Mouse (Mus musculus) lung, adult 2 months (tissue): ENCODE data around the gene Gm16405. TPM values are rescaled to one million over a fixed set of nuclear protein-coding genes. Genes with fewer than 3 reads are reported as not detected.
"Not testable (repeated sequence)": the region's sequence is repeated elsewhere in the genome, so short reads cannot be mapped to it uniquely, and the experiment has no call there.

Experiments used
- DNase-seq: peaks from one replicate; pipeline ENCODE4 v3.0.0; 2022
- H3K4me1 ChIP-seq: fragments of 200-500 bp; 2 replicates; pipeline ENCODE4 v1.6.1; 2011; ENCODE audit warnings: low read length; ENCODE audit not compliant: control insufficient read depth, insufficient read depth
- H3K4me3 ChIP-seq: fragments of 200-500 bp; replicated peaks from 2 replicates; pipeline ENCODE3; 2011; ENCODE audit warnings: low read depth, mild to moderate bottlenecking, control low read depth, low read length; ENCODE audit errors: extremely low read depth
- WGBS: fragments of 180-500 bp; shearing (Covaris S2); methylation state at CpG from one replicate; pipeline ENCODE4 v1.1.7; 2018; 5-methylcytosine and 5-hydroxymethylcytosine counted together
- polyA plus RNA-seq: library from polyadenylated mRNA; depleted of rRNA; stranded (reverse); fragments of >200 nt; gene quantifications from 2 replicates; pipeline ENCODE4 v1.2.3, GENCODE M21; 2012; rRNA removed

Gm16405 gene
- not detected in 2 replicates for polyA plus RNA-seq

- H3K4me1 ChIP-seq, H3K4me3 ChIP-seq, DNase-seq: not testable (repeated sequence)
- WGBS, result no CpG with 5 or more reads among the region's 7 CpGs
Observed at GRCm38 (mm10) chrX:54530908-54531307, at the start of gene Gm16405. Gm16405 (plus strand) TSS chrX:54531208.

Other genes starting within 250 kb of the Gm16405 start
- gene Gm16430, start 91.0 kb downstream of the Gm16405 start, polyA plus RNA-seq, result not detected in 2 replicates